Mouse (Mus musculus) lung, embryonic 15.5 days (tissue): ENCODE results near the gene Lrrc8d. TPM values are rescaled to one million over a fixed set of nuclear protein-coding genes. Genes with fewer than 3 reads are reported as not detected.

Source experiments
- ATAC-seq: fragments of 200-750 bp; cut with Nextera tagmentation; 2 replicates; pipeline ENCODE4 v1.8.0; 2017; ENCODE audit warnings: moderate number of reproducible peaks, borderline replicate concordance; ENCODE audit not compliant: low FRiP score, low TSS enrichment; ENCODE audit errors: extremely low read depth
- H3K27ac ChIP-seq: fragments of 300-500 bp; sonication (generic); 2 replicates; pipeline ENCODE4 v1.5.1; 2015; ENCODE audit warnings: moderate library complexity, mild to moderate bottlenecking, inconsistent platforms
- H3K27me3 ChIP-seq: fragments of 300-500 bp; sonication (generic); 2 replicates; pipeline ENCODE4 v1.6.1; 2015; ENCODE audit warnings: inconsistent platforms
- H3K36me3 ChIP-seq: fragments of 300-500 bp; sonication (generic); 2 replicates; pipeline ENCODE4 v1.6.1; 2015; ENCODE audit warnings: inconsistent platforms
- H3K4me1 ChIP-seq: fragments of 300-500 bp; sonication (generic); 2 replicates; pipeline ENCODE4 v1.6.1; 2015; ENCODE audit warnings: inconsistent platforms
- H3K4me2 ChIP-seq: fragments of 300-500 bp; sonication (generic); 2 replicates; pipeline ENCODE4 v1.6.1; 2015; ENCODE audit warnings: inconsistent platforms, mild to moderate bottlenecking, moderate library complexity
- H3K4me3 ChIP-seq: fragments of 300-500 bp; sonication (generic); 2 replicates; pipeline ENCODE4 v1.5.1; 2015; ENCODE audit warnings: mild to moderate bottlenecking, inconsistent platforms
- H3K9ac ChIP-seq: fragments of 300-500 bp; sonication (generic); 2 replicates; pipeline ENCODE4 v1.6.1; 2015; ENCODE audit warnings: inconsistent platforms
- H3K9me3 ChIP-seq: fragments of 300-500 bp; sonication (generic); 2 replicates; pipeline ENCODE4 v1.6.1; 2016; ENCODE audit warnings: inconsistent platforms
- WGBS: fragments of 180-500 bp; shearing (Covaris S2); methylation state at CpG from one replicate; pipeline ENCODE4 v1.1.7; 2015; 5-methylcytosine and 5-hydroxymethylcytosine counted together
- polyA plus RNA-seq: library from polyadenylated mRNA; unstranded; fragments of >200 nt; fragmentation: Nextera tagmentation; extraction: Ambion mirVana; gene quantifications from 2 replicates; pipeline ENCODE4 v1.2.1, GENCODE M21; 2015

Gene Lrrc8d
- polyA plus RNA-seq, 1 experiment from 2014 or later = 21.0 TPM

DNA sequence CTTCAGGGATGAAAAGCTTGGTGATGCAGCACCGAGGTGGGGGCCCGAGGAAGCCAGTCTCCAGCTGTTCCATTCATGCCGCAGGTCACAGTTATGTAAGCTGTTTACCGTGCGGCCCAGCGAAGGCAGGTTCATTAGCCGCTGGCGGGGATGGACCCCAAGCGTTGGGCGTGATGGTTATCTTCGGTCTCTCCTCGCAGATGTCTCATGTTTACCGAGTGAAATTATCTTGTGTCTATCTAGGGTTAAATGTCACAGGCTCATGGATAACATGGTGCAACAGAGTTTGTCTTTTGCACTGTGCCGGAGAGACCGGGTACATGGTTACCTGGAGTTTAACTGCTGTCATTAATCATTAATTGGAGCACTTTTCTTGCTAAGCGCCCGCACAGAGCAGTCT is 58.2 kb downstream of the Lrrc8d start:
- Histone ChIP-seq H3K4me3 (no peak overlapping the region), H3K27ac (no peak overlapping the region), H3K27me3 (no peaks in the 10 kb centered on the region), H3K9me3 (no peaks in the 10 kb centered on the region), H3K4me2 (no peak overlapping the region), H3K9ac (no peak overlapping the region), H3K4me1 (peaks cover 22% of the 10 kb centered on the region), H3K36me3 (no peaks in the 10 kb centered on the region)
- 35% methylated on average over 17 of the region's 17 CpGs for WGBS
- no peak for ATAC-seq

DNA sequence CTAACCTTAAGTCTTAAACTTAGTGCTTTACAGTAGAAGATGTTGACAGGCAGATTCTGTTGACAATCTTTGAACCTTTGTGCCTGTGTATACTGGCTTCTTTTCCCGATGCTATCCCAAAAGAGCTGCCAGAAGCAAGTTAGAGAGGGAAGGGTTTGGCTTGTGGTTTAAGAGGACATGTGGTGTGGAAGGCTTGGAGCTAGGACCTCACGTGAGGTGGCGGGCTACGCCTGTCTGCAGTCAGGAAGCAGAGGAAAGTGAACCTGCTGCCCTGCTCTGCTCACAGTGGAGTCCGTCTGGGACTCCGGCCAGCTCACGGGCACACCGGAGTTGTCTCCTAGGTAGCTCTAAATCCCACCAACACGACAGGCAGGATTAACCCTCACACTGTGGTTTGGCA is 59.1 kb downstream of the Lrrc8d start:
- H3K27ac ChIP-seq = no peak overlapping the region
- no peak overlapping the region for H3K4me3 ChIP-seq
- peaks cover 22% of the 10 kb centered on the region for H3K4me1 ChIP-seq
- 69% methylated on average over 9 of the region's 9 CpGs for WGBS
- no peaks in the 10 kb centered on the region for H3K9me3 ChIP-seq
- ATAC-seq = no peak
- no peak overlapping the region for H3K9ac ChIP-seq
- H3K27me3 ChIP-seq = no peaks in the 10 kb centered on the region
- H3K36me3 ChIP-seq = no peaks in the 10 kb centered on the region
- H3K4me2 ChIP-seq = no peak overlapping the region

DNA sequence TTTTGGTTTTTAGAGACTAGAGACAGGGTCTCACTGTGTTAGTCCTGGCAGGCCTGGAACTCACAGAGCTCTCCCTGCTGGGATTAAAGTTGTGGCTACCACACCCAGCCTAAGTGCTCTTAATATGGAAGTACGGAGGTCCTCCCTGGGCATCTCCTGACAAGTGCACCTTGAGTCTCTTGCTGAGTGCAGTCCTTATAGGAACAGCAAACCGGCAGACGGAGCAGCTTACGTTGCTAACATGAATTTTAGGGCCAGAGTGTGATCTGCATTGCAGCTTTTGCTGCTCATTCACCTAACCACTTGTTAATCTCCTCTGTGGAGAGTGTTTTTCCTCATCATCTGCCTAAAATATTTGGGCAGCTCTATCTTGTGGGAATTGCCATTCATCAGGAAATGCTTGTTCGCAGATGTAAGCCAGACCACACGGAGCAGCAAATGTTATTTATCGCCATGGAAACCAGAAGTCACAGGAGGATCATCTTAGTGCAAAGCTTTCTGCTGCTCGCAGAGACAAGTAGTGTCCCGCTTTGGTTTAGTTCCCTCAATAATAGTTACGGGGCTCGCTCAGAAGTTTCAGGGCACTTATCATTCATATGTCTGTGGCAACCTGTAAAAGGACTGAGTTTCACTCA is 62.2 kb downstream of the Lrrc8d start:
- 43% methylated on average over 11 of the region's 11 CpGs for WGBS
- Histone ChIP-seq H3K27ac (no peak overlapping the region), H3K4me2 (no peak overlapping the region)

DNA sequence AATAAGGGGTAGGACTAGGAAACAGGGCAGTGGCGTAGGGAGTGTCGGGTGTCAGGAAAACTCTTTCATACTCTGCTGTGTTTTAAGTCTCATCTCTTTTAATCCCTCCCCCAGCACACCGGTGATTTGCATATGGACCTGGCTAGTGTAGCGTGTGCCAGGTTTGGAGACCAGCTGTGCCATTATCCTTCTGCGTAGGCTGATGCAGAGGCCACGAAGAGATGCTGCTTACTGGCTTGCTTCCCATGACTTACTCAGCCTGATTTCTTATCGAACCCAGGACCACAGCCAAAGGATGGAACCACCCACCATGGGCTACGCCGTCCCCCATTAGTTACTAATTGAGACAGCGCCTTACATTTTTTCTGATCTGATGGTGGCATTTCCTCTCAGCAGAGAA is 64.6 kb downstream of the Lrrc8d start:
- Histone ChIP-seq H3K27ac (no peak overlapping the region), H3K9ac (no peak overlapping the region), H3K4me2 (no peak overlapping the region), H3K4me1 (peaks cover 11% of the 10 kb centered on the region; the same call in 1 of the 2 replicates), H3K9me3 (no peaks in the 10 kb centered on the region), H3K36me3 (no peaks in the 10 kb centered on the region), H3K4me3 (no peak overlapping the region), H3K27me3 (no peaks in the 10 kb centered on the region)
- WGBS = 88% methylated on average over 10 of the region's 10 CpGs
- no peak for ATAC-seq

More for the DNA sequence above, 62.2 kb downstream of the Lrrc8d start:
- H3K36me3 ChIP-seq = no peaks in the 10 kb centered on the region
- H3K9me3 ChIP-seq = no peaks in the 10 kb centered on the region
- H3K4me3 ChIP-seq = no peak overlapping the region
- H3K27me3 ChIP-seq = no peaks in the 10 kb centered on the region
- ATAC-seq = no peak
- H3K9ac ChIP-seq = no peak overlapping the region
- peaks cover 18% of the 10 kb centered on the region for H3K4me1 ChIP-seq

DNA sequence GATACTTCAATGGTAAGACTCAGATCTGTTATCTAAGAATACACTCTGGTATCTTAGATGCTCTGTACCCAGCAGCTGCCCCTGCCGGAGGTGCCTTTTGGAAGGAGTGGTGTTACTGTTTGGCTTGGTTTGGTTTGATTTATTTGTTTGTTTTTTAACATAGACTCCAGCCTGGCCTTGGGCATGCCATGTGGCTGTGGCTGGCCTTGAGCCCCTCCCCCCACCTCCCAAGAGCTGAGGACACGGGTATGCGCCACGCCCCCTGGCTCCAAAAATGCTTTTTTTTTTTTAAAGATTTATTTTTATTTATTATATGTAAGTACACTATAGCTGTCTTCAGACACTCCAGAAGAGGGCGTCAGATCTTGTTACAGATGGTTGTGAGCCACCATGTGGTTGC is 65.6 kb downstream of the Lrrc8d start:
- peaks cover 11% of the 10 kb centered on the region; the same call in 1 of the 2 replicates for H3K4me1 ChIP-seq
- 80% methylated on average over 5 of the region's 5 CpGs for WGBS
- H3K36me3 ChIP-seq = no peaks in the 10 kb centered on the region
- H3K9ac ChIP-seq = no peak overlapping the region
- H3K9me3 ChIP-seq = no peaks in the 10 kb centered on the region
- H3K27ac ChIP-seq = no peak overlapping the region
- no peak overlapping the region for H3K4me2 ChIP-seq
- no peak for ATAC-seq
- no peaks in the 10 kb centered on the region for H3K27me3 ChIP-seq
- H3K4me3 ChIP-seq = no peak overlapping the region

DNA sequence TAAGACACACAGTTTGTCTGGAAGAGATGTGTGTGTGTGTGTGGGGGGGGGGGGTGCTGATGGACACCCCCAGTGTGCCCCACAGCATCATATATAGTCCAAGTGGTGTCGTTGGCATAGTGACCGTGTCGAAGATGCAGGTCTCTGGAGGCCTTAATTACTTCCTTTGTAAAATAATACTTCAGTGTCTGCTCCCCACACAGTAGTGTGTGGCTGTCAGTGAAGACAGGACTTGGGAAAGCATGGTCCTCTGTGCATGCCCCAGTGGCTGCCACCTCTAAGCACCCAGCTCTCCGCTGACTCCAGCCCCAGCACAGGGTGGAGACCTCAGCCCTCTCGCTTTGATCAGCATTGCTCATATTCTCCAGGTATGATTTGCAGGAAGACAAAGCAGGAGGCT is 76.6 kb downstream of the Lrrc8d start:
- no peaks in the 10 kb centered on the region for H3K36me3 ChIP-seq
- no peaks in the 10 kb centered on the region for H3K9me3 ChIP-seq
- no peaks in the 10 kb centered on the region for H3K27me3 ChIP-seq
- no peak overlapping the region for H3K4me3 ChIP-seq
- H3K4me1 ChIP-seq = peaks cover 17% of the 10 kb centered on the region; the same call in 1 of the 2 replicates
- H3K9ac ChIP-seq = no peak overlapping the region
- no peak overlapping the region for H3K4me2 ChIP-seq
- no peak overlapping the region for H3K27ac ChIP-seq
- 74% methylated on average over 5 of the region's 5 CpGs for WGBS
- no peak for ATAC-seq

DNA sequence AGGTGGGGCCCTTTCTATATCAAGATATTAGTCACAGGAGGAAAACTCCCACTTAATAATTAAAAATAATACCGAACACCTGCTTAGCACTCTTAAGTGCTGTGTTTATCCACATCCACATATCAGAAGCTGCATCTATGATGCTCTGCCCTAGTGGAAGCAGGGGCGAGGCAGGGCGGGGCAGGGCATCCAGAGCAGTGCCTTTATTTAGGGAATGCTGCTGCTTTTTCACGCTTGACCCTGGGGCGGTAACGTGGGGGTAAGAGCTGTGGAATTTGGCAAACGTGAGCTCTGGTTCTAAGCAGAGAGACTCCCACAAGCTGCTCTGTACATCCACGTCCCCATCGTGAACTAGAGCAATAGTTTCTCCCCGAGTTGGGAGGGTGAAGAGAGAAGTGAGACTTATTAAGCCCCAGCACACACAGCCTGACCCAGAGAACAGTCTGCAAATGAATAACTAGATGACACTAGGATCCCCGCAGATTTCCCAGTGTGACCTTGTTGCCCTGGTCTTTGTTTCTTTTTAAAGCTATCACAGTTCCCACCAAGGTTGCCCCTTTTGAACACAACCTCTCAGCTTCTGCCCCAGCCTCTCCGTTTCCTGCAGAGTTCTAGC is 77.3 kb downstream of the Lrrc8d start:
- Histone ChIP-seq H3K4me2 (no peak overlapping the region), H3K4me3 (no peak overlapping the region), H3K36me3 (no peaks in the 10 kb centered on the region), H3K9ac (no peak overlapping the region), H3K27ac (no peak overlapping the region), H3K27me3 (no peaks in the 10 kb centered on the region), H3K4me1 (peaks cover 17% of the 10 kb centered on the region; the same call in 1 of the 2 replicates), H3K9me3 (no peaks in the 10 kb centered on the region)
- ATAC-seq = no peak
- WGBS = 42% methylated on average over 12 of the region's 12 CpGs

DNA sequence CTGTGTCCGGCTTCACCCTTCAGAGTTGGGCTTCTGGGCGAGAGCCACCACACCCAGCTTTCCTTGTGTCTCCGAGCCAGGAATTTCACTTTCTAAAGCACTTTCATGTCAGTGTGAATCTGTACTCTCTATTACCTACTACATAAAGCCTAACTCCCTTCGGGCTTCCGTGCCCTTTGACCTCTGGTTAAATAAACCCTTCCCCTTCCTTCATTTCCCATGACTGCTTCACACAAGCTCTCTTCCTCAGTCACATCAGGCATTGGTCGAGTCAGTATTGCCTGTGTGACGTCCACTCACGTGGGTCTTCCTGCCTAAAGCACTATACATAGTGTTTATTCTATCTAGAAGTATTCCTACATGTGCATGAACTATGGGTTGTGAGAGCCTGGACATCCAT is 77.9 kb downstream of the Lrrc8d start:
- H3K4me2 ChIP-seq = no peak overlapping the region
- ATAC-seq = no peak

DNA sequence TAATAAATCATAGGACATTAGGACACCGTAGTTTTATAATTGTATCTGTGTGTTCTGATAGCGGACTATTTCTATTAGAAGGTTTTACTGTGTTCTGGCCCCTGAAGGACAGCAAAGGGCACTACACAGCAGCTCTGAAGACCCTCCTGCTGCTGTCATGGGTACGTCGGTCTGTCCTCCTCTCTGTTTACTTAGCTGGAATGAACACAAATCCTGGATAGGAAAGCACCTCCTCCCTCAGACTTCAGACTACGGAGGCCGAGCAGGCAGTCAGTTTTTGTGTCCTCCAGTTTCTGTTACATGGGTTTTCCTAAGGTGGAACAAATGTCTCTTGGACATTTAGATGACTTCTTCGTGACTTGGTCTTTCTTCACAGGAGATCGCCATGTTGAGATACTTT is 78.4 kb downstream of the Lrrc8d start:
- WGBS = 52% methylated on average over 8 of the region's 8 CpGs

More for the DNA sequence above, 77.9 kb downstream of the Lrrc8d start:
- WGBS = 50% methylated on average over 8 of the region's 8 CpGs
- H3K27ac ChIP-seq = no peak overlapping the region
- H3K4me1 ChIP-seq = peaks cover 17% of the 10 kb centered on the region; the same call in 1 of the 2 replicates
- no peaks in the 10 kb centered on the region for H3K9me3 ChIP-seq
- no peaks in the 10 kb centered on the region for H3K27me3 ChIP-seq
- no peak overlapping the region for H3K9ac ChIP-seq
- no peaks in the 10 kb centered on the region for H3K36me3 ChIP-seq
- no peak overlapping the region for H3K4me3 ChIP-seq

DNA sequence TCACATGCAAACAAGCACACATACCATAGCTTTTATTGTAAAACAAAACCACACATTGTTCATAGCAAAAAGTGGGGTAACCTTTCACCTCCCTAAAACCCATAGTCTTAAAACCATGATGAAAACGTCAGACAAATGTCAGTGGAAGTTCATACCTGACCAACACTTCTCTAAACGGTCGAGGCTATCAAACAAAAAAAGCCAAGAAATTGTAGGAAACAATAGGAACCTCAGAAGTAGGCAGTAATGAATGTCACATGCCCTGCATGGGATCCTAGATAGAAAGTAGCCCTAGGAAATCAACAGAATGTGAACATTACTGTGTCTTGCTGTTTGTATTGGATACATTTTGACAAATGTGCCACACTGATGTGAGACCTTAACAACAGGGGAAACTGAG is 79.0 kb downstream of the Lrrc8d start:
- no peaks in the 10 kb centered on the region for H3K36me3 ChIP-seq
- 30% methylated on average over 3 of the region's 3 CpGs for WGBS
- no peak for ATAC-seq
- no peak overlapping the region for H3K4me3 ChIP-seq
- H3K4me2 ChIP-seq = no peak overlapping the region
- no peaks in the 10 kb centered on the region for H3K27me3 ChIP-seq
- H3K4me1 ChIP-seq = peaks cover 17% of the 10 kb centered on the region; the same call in 1 of the 2 replicates
- H3K9ac ChIP-seq = no peak overlapping the region
- H3K27ac ChIP-seq = no peak overlapping the region
- H3K9me3 ChIP-seq = no peaks in the 10 kb centered on the region

More for the DNA sequence above, 78.4 kb downstream of the Lrrc8d start:
- Histone ChIP-seq H3K9me3 (no peaks in the 10 kb centered on the region), H3K4me3 (no peak overlapping the region), H3K27me3 (no peaks in the 10 kb centered on the region), H3K4me2 (no peak overlapping the region), H3K36me3 (no peaks in the 10 kb centered on the region), H3K9ac (no peak overlapping the region), H3K27ac (no peak overlapping the region), H3K4me1 (peaks cover 17% of the 10 kb centered on the region; the same call in 1 of the 2 replicates)
- ATAC-seq = no peak

DNA sequence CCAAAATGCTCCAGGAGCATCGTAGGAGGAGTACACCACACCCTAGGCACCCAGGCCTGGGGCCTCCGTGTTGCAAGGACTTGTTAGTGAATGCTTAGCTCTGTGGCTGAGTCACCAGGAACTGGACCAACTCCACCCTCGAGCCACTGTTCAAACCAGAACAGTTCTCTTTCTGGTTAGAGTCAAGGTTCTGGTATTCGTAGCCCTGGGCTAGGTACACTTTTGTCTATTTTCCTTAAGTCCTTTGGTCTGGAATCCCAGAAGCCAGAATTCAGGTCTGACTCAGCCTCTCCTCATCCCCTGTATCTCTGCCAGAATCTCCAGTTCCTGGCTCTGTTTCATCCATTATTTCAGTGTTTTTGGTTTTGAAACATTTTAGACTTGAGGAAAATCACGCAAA is 79.6 kb downstream of the Lrrc8d start:
- ATAC-seq = no peak
- H3K4me1 ChIP-seq = peaks cover 17% of the 10 kb centered on the region; the same call in 1 of the 2 replicates
- no peaks in the 10 kb centered on the region for H3K9me3 ChIP-seq
- H3K4me3 ChIP-seq = no peak overlapping the region
- WGBS = 83% methylated on average over 5 of the region's 5 CpGs
- H3K9ac ChIP-seq = no peak overlapping the region
- H3K36me3 ChIP-seq = no peaks in the 10 kb centered on the region
- H3K27ac ChIP-seq = no peak overlapping the region
- H3K27me3 ChIP-seq = no peaks in the 10 kb centered on the region
- H3K4me2 ChIP-seq = no peak overlapping the region

DNA sequence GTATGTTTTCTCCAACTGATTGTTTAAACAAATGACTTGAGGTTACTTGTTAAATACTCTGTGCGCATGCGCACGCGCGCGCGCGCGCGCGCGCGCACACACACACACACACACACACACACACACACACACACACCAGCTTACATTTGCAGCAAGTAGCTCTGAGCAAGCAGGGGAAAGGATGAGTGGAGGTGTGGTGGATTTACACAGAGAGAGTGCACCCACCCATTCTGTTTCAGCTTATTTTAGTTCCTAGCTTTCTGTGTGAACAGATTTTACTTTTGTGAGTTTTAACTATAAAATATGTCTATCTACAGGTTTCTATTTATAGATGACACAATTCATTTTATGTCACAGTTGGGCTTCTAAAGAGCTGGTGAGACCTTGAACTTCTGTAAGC is 84.1 kb downstream of the Lrrc8d start:
- ATAC-seq = no peak
- Histone ChIP-seq H3K9me3 (no peaks in the 10 kb centered on the region), H3K4me3 (no peak overlapping the region), H3K4me1 (peaks cover 33% of the 10 kb centered on the region), H3K27me3 (no peaks in the 10 kb centered on the region), H3K9ac (no peak overlapping the region), H3K36me3 (no peaks in the 10 kb centered on the region), H3K27ac (no peak overlapping the region), H3K4me2 (no peak overlapping the region)
- WGBS = 93% methylated on average over 13 of the region's 13 CpGs
